Mouse (Mus musculus) c-Kit-positive CD71-positive TER-119-negative erythroid progenitor cells, embryonic 14.5 days (primary cell): ENCODE data around the gene Lcn4.
"Not testable (repeated sequence)": the region's sequence is repeated elsewhere in the genome, so short reads cannot be mapped to it uniquely, and the experiment has no call there.

Experiments
- DNase-seq: peaks from one replicate; pipeline ENCODE4 v3.0.0-alpha.2; 2013; ENCODE audit warnings: low read depth

Gene Lcn4

DNA sequence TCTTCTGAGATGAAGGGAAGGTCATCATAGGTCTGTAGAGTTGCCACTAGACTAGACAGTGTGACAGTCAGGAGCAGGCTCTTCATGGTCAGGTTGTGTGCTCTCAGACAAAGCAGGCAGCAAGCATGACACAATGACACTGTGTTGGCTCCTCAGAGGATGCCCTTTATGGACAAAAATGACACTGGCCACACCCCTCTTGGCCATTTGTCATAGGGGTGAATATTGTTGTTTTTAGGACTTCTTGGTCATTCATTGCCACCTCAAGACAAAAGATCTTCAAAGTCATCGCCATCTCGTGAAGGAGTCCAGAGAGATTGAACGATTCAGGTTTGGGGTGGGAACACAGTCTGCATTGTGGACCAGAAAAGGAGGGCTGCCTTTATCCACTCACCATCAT, at the start of gene Lcn4:
Gene Lcn4, minus strand, starts transcription at position 101 of the 400 bp plus-strand sequence.
- no peak for DNase-seq

DNA sequence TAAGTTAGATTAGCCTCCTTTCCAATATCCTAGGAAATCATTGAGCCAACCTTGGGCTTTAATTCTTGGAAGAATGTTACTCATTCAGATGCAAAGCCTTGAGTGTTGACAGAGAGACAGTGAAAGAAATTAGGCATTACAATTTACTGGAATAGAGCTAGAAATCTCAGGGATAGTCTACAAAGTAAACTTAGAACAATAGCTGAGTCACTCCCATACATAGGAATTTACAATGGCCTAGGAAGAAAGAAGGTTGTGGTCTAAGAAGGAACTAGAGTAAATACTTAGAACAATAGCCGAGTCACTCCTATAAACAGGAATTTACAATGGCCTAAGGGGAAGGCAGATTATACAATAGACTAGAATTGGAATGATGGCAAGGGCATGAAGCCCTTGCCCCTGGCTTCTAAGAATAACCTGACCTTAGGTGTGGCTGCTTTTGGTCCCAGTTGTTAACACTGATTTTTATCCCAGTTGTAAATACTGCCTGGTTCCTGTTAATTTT, 15.1 kb upstream of the Lcn4 start:
- no peak for DNase-seq

GRCm38 (mm10) chr2:26668746-26669145, 2.3 kb downstream of the Lcn4 start:
- DNase-seq = no peak

DNA sequence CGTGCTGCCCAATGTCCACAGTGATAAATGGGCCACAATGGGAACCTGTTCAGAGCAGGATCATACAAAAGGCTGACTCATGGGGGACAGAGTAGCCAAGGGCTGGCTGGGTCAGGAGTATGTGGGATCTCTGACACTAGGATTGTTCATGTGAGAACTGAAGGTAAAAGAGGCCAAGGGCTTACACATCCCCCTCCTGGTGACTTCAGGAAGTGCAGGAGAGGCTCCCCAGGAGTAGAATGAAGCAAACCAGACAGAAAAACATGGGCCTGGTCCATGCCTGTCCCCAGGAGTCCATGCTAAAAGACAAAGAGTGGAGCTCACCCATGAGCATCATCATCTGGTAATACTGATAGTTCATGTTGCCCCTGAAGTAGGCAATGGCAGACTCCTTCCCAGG, 7.5 kb downstream of the Lcn4 start:
- not testable (repeated sequence) for DNase-seq

DNA sequence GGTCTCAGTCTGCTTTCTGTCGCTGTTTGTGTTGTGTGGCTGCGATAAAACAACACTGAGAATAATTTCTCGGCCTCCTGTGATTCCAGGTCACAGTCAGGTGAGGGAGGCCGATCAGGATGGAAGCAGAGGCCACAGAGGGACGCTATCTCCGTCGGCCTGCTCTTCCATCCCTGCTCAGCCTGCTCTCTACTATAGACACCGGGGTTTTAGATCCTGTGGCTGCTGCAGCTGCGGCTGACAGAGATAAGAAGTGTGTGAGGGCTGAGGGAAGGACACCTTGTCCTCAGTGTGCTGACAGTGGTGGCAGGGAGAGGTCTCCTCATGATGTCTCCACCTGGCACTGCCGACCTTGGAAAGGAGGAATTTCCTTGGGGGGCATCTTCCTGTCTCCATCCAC, 8.0 kb downstream of the Lcn4 start:
- DNase-seq = no peak

DNA sequence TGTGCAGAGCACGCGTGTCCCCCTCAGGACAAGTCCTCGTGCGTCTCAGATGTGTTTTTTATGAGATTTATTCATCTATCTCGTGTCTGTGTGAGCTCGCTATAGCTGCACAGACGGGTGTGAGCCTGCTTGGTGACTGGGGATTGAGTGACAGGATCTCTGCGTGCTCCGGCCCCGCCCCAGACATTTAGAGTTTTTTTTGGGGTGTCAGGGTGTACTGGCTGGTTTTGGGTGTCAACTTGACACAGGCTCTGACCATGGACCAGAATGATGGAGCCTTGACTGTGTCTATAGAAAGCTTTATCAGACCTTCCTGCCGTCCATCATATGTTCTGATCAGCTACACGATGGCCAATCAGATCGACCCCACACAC, 8.6 kb downstream of the Lcn4 start:
- DNase-seq = no peak

GRCm38 (mm10) chr2:26661768-26662508, 9.1 kb downstream of the Lcn4 start:
- DNase-seq = no peak

- no peak for DNase-seq
Observed at GRCm38 (mm10) chr2:26661143-26661752, 9.8 kb downstream of the Lcn4 start.

DNA sequence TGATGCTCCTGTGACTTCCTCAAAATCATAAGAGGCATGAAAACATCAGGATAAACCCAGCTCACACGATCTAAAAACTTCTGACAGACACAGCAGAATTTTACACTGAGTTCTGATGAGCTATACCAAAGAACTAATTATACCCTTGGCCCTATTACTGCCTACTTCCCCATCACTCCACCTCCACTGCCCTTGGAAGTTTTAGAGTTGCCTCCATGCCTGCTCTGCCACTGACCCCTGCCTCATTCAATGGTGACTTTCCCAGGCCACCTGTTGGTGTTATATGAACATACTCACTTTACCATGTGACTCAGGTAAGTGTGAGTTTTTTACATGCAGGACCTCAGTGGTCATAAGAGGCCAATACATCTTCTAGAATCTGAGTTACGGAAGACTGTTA, 13.7 kb downstream of the Lcn4 start:
- no peak for DNase-seq

- DNase-seq = no peak
Observed at GRCm38 (mm10) chr2:26654687-26655086, 16.4 kb downstream of the Lcn4 start.

DNA sequence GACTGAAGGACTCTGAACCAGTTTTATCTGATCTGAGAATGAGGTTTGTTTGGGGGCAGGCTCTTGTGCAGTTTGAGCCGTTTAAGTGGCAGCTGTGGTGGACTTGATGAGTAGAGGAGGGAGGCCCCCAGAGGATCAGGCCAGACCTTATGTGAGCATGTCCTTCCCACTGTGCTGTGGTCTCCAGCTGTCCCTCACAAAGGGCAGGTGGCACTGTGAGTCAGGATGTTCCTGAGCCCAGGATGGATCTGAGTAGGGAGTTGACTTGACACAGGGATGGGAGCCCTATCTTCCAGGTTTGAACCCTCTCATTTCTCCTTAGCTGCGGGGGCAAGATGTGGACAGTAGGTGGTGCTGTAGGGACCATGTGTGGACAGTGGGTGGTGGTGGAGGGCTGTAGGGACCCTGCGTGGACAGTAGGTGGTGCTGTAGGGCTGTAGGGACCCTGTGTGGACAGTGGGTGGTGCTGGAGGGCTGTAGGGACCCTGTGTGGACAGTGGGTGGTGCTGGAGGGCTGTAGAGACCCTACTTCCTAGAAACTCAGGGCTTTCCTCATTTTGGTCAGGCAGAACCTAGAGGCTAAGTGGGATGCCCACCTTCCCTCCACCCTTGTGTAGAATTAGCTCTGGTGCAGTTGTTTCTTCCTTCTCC, 24.3 kb downstream of the Lcn4 start:
- DNase-seq = peak; percentile 74

- DNase-seq = no peak
Observed at GRCm38 (mm10) chr2:26643942-26644341, 27.1 kb downstream of the Lcn4 start.

DNA sequence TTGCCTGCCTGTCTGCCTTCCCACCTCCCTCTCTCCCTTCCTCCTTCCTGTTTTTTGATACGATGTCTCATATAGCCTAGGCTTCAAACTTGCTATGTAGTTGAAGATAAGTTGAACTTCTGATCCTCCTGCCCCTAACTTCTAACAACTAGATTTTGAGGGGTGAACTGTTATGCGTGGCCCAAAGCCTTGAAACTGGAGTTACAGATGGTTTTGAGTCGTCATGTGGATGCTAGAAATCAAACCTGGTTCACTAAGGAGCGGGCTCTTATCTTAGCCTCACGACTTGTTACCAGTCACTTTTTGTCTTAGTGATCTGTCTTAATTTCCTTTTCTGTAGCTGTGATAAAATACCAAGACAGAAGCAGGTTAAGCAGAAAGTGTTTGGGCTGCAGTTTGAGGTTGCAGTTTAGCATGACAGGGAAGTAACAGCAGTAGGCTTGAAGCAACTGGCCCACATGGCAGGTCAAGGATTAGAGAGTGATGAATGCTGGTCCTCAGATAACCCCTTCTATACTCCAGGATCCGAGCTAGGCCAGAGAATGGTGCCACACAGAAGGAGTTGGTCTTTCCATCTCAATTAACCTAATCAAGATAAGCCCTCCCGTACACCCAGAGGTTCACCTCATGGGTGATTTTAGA, 30.0 kb downstream of the Lcn4 start:
- no peak for DNase-seq

GRCm38 (mm10) chr2:26639838-26640830, 30.9 kb downstream of the Lcn4 start:
- DNase-seq = peak; percentile 94

DNA sequence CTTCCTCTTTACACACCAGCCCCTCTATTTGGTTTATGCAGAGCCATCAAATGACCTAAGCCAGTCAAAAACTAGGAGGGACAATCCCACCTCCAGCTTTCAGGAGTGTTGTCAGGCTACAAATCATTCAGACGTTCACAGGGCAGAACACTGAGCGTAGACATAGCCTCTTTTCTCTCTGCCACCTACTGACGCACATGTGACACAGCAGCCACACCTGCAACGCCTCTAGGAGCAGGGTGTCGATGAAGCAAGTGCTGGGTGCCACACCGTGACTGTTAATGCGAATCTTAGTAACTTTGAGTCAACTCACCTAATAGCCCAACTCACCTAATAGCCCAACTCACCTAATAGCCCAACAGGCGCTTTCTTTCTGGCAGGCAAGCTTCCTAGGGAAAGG, 32.0 kb downstream of the Lcn4 start:
- DNase-seq = no peak

GRCm38 (mm10) chr2:26638572-26638971, 32.5 kb downstream of the Lcn4 start:
- DNase-seq = no peak

DNA sequence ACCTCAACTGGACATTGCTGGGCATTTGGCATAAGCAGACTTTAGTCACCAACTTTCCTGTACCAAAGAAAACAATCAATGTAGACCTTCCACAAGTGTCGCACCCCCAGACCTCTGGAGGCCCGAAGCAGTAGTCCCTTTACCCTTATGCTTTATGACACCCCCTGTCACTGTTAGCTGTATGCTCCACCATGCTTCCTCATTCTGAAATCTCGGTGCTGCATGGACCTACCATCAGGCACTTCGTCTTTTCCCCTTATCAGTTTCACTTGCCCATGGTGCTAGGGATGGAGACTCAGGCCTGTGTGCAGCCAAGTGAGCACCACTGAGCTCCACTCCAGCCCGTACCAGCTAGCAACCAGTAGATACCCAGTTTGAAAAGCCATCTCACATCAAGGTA, 33.0 kb downstream of the Lcn4 start:
- DNase-seq = no peak

DNA sequence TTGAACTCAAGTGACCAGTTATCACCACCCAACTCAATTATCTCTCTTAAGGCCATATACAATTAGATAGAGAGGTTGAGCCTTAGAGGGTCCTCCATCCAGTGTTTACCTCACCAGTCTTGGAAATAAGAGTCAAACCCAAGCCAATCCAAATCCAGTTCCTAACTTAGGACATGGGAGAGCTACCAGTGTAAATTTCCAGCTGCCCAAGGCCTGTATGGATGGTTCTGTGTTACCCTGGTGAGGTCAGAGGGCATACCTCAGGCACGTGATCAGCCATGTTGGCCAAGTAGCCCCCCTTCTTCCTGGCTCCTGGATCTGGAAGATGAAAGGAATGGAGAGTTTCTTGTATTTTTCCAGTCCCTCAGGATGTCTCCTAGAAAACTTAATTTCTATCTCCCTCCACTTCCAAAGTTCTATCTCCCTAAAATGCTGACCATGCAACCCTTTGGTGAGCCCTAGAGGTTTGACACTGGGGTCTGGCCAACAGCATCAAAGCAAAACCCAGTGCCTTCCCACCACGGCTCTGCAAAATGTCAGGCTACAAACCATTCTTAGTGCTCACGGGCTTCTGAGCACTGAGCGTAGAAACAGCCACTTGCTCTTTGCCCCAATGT, 33.7 kb downstream of the Lcn4 start:
- no peak for DNase-seq

DNA sequence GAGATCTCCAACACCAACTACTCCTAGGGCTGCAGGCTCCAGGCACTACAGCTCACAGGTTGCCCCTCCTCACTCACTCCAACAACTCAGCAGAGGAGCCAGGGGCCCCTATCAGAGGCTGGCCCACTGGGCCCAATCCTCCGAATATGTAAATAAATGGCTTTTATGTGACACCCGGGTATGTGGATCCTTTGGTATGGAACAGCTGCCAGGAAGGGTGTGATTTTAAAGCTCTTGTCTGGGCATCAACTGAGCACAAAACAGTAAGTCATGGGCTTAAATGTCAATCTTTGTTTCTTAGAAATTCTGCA, 34.8 kb downstream of the Lcn4 start:
- no peak for DNase-seq

GRCm38 (mm10) chr2:26635489-26636324, 35.4 kb downstream of the Lcn4 start:
- no peak for DNase-seq
